Mouse (Mus musculus) megakaryocyte, embryonic 14.5 days (primary cell): ENCODE data around the gene Jchain. TPM values are rescaled to one million over a fixed set of nuclear protein-coding genes. Genes with fewer than 3 reads are reported as not detected.

Experiments
- H3K27me3 ChIP-seq: replicated peaks from 2 replicates; pipeline ENCODE3; 2012; ENCODE audit warnings: inconsistent platforms
- H3K36me3 ChIP-seq: replicated peaks from 2 replicates; pipeline ENCODE3; 2012; ENCODE audit warnings: low read length, inconsistent platforms, mixed read lengths
- H3K4me1 ChIP-seq: 2 replicates; pipeline ENCODE4 v1.6.1; 2012; ENCODE audit warnings: inconsistent platforms
- H3K4me3 ChIP-seq: replicated peaks from 2 replicates; pipeline ENCODE3; 2012; ENCODE audit warnings: moderate library complexity, mild to moderate bottlenecking, inconsistent platforms
- H3K9me3 ChIP-seq: 2 replicates; pipeline ENCODE4 v1.6.1; 2012; ENCODE audit warnings: inconsistent platforms
- FLI1 ChIP-seq: IDR thresholded peaks from 2 replicates; pipeline ENCODE4 v1.6.1; 2012; ENCODE audit warnings: low read length, inconsistent platforms, mixed read lengths
- GATA1 ChIP-seq: IDR thresholded peaks from 3 replicates; pipeline ENCODE4 v1.6.1; 2012; ENCODE audit warnings: mixed read lengths, low read length, inconsistent platforms, borderline replicate concordance
- polyA plus RNA-seq: library from polyadenylated mRNA; stranded (reverse); fragments of >175 nt; gene quantifications from 2 replicates; pipeline ENCODE4 v1.2.3, GENCODE M21; 2012; ENCODE audit warnings: low replicate concordance; ENCODE audit not compliant: insufficient read depth

The Jchain gene
- polyA plus RNA-seq, 1 experiment = not detected

GRCm38 (mm10) chr5:88530908-88531307, 3.2 kb upstream of the Jchain start:
- no peak overlapping the region for H3K4me3 ChIP-seq
- no peaks in the 10 kb centered on the region for H3K36me3 ChIP-seq
- no peaks in the 10 kb centered on the region for H3K9me3 ChIP-seq
- no peak for TF ChIP-seq FLI1
- TF ChIP-seq GATA1 = no peak
- H3K27me3 ChIP-seq = no peaks in the 10 kb centered on the region
- H3K4me1 ChIP-seq = peaks cover 3% of the 10 kb centered on the region; the same call in 1 of the 2 replicates

DNA sequence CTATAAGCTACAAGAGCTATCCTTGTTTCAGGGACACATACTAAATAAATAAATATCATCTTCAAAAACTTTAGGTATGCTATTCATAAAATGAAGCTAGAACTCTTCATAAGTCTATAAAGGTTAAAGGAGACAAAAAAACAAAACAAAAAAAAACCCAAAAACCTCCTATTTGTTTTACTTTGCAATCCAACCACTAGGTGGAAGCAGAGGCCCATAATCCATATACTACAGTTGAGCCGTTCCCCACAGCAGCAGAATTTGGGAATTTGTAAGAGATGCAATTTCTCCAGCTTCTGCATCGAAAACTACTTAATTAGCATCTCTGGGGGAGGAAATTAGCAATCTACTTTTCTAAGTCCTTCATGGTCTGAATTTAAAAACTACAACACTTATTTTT, 8.5 kb downstream of the Jchain start:
- Histone ChIP-seq H3K4me1 (peaks cover 11% of the 10 kb centered on the region), H3K4me3 (no peak overlapping the region), H3K9me3 (no peaks in the 10 kb centered on the region), H3K27me3 (no peaks in the 10 kb centered on the region), H3K36me3 (no peaks in the 10 kb centered on the region)
- TF ChIP-seq GATA1 = no peak
- no peak for TF ChIP-seq FLI1

DNA sequence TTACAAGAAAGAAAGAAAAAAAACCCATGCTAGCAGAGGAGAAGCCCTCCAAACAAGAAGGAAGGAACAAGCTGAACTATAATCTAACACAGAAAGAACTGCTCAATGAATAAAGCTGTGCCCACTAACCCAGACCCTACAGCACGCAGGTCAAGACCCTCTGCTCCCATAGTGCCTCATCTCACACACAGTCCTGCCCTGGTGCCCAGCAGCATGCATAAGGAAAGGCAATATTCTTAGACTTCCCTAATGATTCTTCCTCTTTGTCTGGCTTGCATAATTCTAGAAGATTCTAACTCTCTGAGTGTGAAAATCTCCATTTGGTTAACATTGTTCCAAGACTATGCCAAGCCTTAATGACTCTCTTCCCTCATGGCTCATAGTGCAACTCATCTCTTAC, 18.7 kb downstream of the Jchain start:
- Histone ChIP-seq H3K36me3 (no peaks in the 10 kb centered on the region), H3K9me3 (no peaks in the 10 kb centered on the region), H3K27me3 (peaks cover 3% of the 10 kb centered on the region)

GRCm38 (mm10) chr5:88508555-88508954, 19.1 kb downstream of the Jchain start:
- no peaks in the 10 kb centered on the region for H3K9me3 ChIP-seq
- H3K4me3 ChIP-seq = no peak overlapping the region
- TF ChIP-seq FLI1 (no peak), GATA1 (no peak)
- H3K4me1 ChIP-seq = peaks cover 3% of the 10 kb centered on the region; the same call in 1 of the 2 replicates
- H3K36me3 ChIP-seq = no peaks in the 10 kb centered on the region
- peaks cover 3% of the 10 kb centered on the region for H3K27me3 ChIP-seq

More for the DNA sequence above, 18.7 kb downstream of the Jchain start:
- TF ChIP-seq GATA1 (no peak), FLI1 (no peak)
- Histone ChIP-seq H3K4me1 (peaks cover 3% of the 10 kb centered on the region; the same call in 1 of the 2 replicates), H3K4me3 (no peak overlapping the region)

DNA sequence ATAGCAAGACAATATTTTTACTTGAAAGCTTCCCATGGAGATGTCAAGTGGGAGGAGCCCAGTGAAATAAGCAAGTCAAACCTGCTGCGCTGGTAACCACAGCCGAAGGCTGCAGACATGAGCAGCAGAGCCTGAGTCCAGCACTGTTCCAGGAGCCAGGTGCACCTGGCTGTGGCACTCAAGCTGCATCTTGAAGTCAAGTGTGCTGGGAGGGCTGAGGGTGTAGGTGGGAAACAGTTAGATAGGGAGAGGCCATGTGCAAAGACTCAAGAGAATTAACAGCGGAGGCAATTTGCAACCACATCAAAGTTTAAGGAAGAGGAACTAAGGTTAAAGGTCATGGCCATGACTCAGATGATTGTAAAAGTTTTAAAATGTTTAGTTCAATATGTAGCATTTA, 27.9 kb downstream of the Jchain start:
- Histone ChIP-seq H3K36me3 (no peaks in the 10 kb centered on the region), H3K27me3 (no peaks in the 10 kb centered on the region), H3K9me3 (no peaks in the 10 kb centered on the region), H3K4me1 (no peaks in the 10 kb centered on the region), H3K4me3 (no peak overlapping the region)
- TF ChIP-seq GATA1 (no peak), FLI1 (no peak)

DNA sequence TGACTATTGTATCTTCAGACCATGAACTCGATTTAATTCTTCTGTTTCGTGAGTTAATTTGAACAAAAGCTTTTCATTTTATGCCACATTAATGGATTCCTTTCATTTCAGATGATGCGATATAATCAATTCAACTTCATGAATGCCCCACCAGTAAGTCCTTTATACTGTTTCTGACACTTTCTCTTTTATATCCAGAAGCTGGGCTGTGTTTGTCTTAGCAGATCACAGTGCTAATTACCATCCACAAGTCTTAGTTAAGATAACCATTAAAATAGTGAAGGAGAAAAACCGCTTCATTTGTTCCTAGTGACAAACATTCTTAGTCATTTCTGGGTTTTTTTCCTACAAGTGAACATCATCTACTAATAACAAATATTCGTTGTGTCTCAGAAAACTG, 36.6 kb downstream of the Jchain start:
- H3K4me3 ChIP-seq = no peak overlapping the region
- no peak for TF ChIP-seq FLI1
- no peak for TF ChIP-seq GATA1
- no peaks in the 10 kb centered on the region for H3K9me3 ChIP-seq

GRCm38 (mm10) chr5:88489004-88489403, 38.7 kb downstream of the Jchain start:
- Histone ChIP-seq H3K9me3 (no peaks in the 10 kb centered on the region), H3K27me3 (no peaks in the 10 kb centered on the region), H3K4me3 (no peak overlapping the region), H3K36me3 (no peaks in the 10 kb centered on the region), H3K4me1 (no peaks in the 10 kb centered on the region)
- TF ChIP-seq FLI1 (no peak), GATA1 (no peak)

More for the DNA sequence above, 36.6 kb downstream of the Jchain start:
- H3K36me3 ChIP-seq = no peaks in the 10 kb centered on the region
- H3K4me1 ChIP-seq = no peaks in the 10 kb centered on the region
- no peaks in the 10 kb centered on the region for H3K27me3 ChIP-seq

- H3K27me3 ChIP-seq = no peaks in the 10 kb centered on the region
- no peak for TF ChIP-seq FLI1
- no peak for TF ChIP-seq GATA1
- H3K4me1 ChIP-seq = no peaks in the 10 kb centered on the region
- H3K36me3 ChIP-seq = no peaks in the 10 kb centered on the region
- no peaks in the 10 kb centered on the region for H3K9me3 ChIP-seq
- no peak within 1 kb of the TSS for H3K4me3 ChIP-seq
These were observed 40.0 kb downstream of the Jchain start, which contains the start of gene Enam for GRCm38 (mm10) chr5:88487675-88488074. Gene Enam, plus strand, starts transcription at chr5:88487975.

Other genes starting within 250 kb of the Jchain start
- gene Prol1, start 210.6 kb downstream of the Jchain start, polyA plus RNA-seq = not detected in 2 replicates
- not detected in 2 replicates for gene Amtn, start 151.8 kb downstream of the Jchain start, polyA plus RNA-seq
- gene Ambn, start 71.9 kb downstream of the Jchain start, polyA plus RNA-seq = not detected in 2 replicates
- not detected in 2 replicates for gene Enam, start 39.9 kb downstream of the Jchain start, polyA plus RNA-seq
- gene Utp3, start 26.6 kb upstream of the Jchain start, polyA plus RNA-seq = 6.4 and 54.3 TPM in 2 replicates
- 3.1 and 3.2 TPM in 2 replicates for gene Rufy3, start 37.1 kb upstream of the Jchain start, polyA plus RNA-seq
- gene Grsf1, start 148.3 kb upstream of the Jchain start, polyA plus RNA-seq = 15.9 and 41.9 TPM in 2 replicates
- gene Mob1b, start 193.0 kb upstream of the Jchain start, polyA plus RNA-seq = 20.8 and 22.0 TPM in 2 replicates
- 1.5 and 2.0 TPM in 2 replicates for gene Dck, start 237.1 kb upstream of the Jchain start, polyA plus RNA-seq